Mouse (Mus musculus): ENCODE results near the gene Prpf6. TPM values are rescaled to one million over a fixed set of nuclear protein-coding genes. Genes with fewer than 3 reads are reported as not detected.

The Prpf6 gene
- polyA plus RNA-seq, 1 experiment from 2014 or later: 62.9 TPM

DNA sequence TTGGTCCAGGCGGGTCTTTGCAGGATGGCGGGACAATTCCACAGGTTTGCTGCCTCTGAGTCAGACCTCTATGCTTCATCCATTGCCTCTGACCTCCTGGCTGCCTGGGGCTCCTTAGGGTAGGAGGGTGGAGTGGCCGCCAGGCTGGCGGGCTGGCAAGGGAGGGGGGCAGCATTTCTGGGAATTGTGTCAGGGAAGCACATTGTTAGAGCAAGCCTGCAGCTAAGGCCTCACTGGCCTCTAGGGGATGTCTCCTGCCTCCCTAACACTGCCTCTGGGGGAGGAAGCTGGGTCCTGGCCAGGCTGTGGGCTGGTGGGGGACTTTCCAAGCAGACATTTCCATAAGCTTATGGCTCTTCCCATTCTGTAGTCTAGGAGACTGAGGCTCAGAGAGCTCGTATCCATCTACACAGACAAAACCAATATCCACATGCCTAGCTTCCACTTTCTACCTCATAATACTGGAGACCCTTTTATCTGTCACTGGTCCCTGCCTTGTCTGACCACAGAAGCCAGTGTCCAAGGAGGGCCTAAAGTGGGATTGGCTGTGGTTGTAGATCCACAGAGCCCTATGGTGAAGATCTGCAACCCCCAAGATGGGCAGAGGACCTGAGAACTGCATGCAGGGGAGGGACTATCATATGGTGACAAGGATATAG, 85.6 kb downstream of the Prpf6 start:
- Histone ChIP-seq H3K4me3 (no peak overlapping the region), H3K9me3 (no peaks in the 10 kb centered on the region), H3K4me1 (peaks cover 42% of the 10 kb centered on the region), H3K27ac (0 out of 2 replicates have a peak overlapping the region, but pooled peaks have one; percentile 19), H3K36me3 (no peaks in the 10 kb centered on the region), H3K27me3 (ENCODE audit: insufficient read depth, poor library complexity, severe bottlenecking) (peaks cover 31% of the 10 kb centered on the region)
- no peak for DNase-seq (ENCODE audit: low spot score)
- WGBS: 49% methylated on average over 5 of the region's 5 CpGs

- Histone ChIP-seq H3K27ac (no peak overlapping the region), H3K4me1 (peaks cover 42% of the 10 kb centered on the region), H3K9me3 (no peaks in the 10 kb centered on the region), H3K36me3 (no peaks in the 10 kb centered on the region), H3K4me3 (no peak overlapping the region), H3K27me3 (ENCODE audit: insufficient read depth, poor library complexity, severe bottlenecking) (peaks cover 26% of the 10 kb centered on the region)
- no peak for DNase-seq (ENCODE audit: low spot score)
- WGBS: 46% methylated on average over 3 of the region's 3 CpGs
Observed at GRCm38 (mm10) chr2:181677755-181678098, 86.1 kb downstream of the Prpf6 start.

- no peaks in the 10 kb centered on the region for H3K36me3 ChIP-seq
- no peaks in the 10 kb centered on the region for H3K9me3 ChIP-seq
- peaks cover 23% of the 10 kb centered on the region for H3K27me3 ChIP-seq (ENCODE audit: insufficient read depth, poor library complexity, severe bottlenecking)
- WGBS: 50% methylated on average over 1 of the region's 1 CpGs
- DNase-seq (ENCODE audit: low spot score): peak; percentile 94
- no peak overlapping the region for H3K27ac ChIP-seq
- H3K4me3 ChIP-seq: no peak overlapping the region
- peaks cover 34% of the 10 kb centered on the region for H3K4me1 ChIP-seq
Observed at GRCm38 (mm10) chr2:181678780-181679179, 87.1 kb downstream of the Prpf6 start.

- peak; percentile 88 for DNase-seq (ENCODE audit: low spot score)
- under 1% methylated on average over 69 of the region's 69 CpGs for WGBS
Observed at GRCm38 (mm10) chr2:181679951-181680715, 88.5 kb downstream of the Prpf6 start, which contains the start of gene Tcea2. TSS of gene Tcea2 (plus strand) at chr2:181680310.

DNA sequence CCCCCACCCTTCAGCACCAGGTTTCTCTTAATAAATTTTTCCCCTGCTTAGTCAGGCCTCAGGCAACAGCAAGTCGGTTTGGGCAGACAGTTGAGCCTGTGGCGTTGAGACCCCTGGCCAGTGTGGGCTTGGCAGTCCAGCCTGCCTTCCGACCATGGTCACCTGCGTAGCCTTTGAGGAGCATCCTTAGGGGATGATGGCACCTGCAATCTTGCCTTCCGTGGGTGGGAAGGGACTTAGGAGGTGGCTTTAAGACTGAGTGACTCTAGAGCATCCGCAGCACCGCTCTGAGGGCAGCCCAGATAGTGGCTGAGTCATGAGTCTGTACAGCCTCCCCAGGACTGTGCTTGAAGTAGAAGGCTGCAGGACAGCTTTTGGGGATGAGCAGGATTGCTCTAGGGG, 89.0 kb downstream of the Prpf6 start:
- Histone ChIP-seq H3K4me1 (peaks cover 23% of the 10 kb centered on the region), H3K36me3 (no peaks in the 10 kb centered on the region), H3K27me3 (ENCODE audit: insufficient read depth, poor library complexity, severe bottlenecking) (peaks cover 11% of the 10 kb centered on the region; the same call in 1 of the 2 replicates), H3K4me3 (peak overlapping the region; percentile 78), H3K9me3 (no peaks in the 10 kb centered on the region), H3K27ac (peak overlapping the region; percentile 91)
- DNase-seq (ENCODE audit: low spot score): peak; percentile 74
- WGBS: 15% methylated on average over 7 of the region's 7 CpGs

More at GRCm38 (mm10) chr2:181679951-181680715, 88.5 kb downstream of the Prpf6 start, which contains the start of gene Tcea2:
- no peaks in the 10 kb centered on the region for H3K36me3 ChIP-seq
- peak within 1 kb of the TSS; percentile 91 for H3K27ac ChIP-seq
- H3K27me3 ChIP-seq (ENCODE audit: insufficient read depth, poor library complexity, severe bottlenecking): peaks cover 11% of the 10 kb centered on the region; the same call in 1 of the 2 replicates
- peaks cover 29% of the 10 kb centered on the region for H3K4me1 ChIP-seq
- peak within 1 kb of the TSS; percentile 78 for H3K4me3 ChIP-seq
- H3K9me3 ChIP-seq: no peaks in the 10 kb centered on the region

DNA sequence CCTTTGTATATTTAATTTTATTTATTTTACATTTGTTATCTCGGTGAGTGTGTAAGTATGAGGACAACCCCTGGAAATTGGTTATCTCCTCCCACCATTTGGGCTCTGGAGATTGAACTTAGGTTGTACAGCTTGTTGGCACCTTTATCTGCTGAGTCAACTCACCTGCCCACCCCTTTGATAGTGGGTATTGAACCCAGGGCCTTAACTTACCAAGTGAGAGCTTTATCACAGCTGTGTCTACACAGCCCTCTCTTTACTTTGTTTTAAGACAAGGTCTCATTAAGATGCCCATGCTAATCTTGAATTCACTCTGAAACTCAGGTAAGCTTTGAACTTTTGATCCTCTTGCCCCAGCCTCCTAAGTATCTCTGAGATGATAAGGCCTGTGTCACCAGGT, 90.3 kb downstream of the Prpf6 start:
- WGBS: 74% methylated on average over 1 of the region's 1 CpGs
- H3K4me1 ChIP-seq: peaks cover 16% of the 10 kb centered on the region

GRCm38 (mm10) chr2:181683381-181683780, 91.7 kb downstream of the Prpf6 start:
- Histone ChIP-seq H3K27me3 (ENCODE audit: insufficient read depth, poor library complexity, severe bottlenecking) (0 out of 2 replicates have a peak, but pooled peaks cover 8% of the 10 kb centered on the region), H3K36me3 (peaks cover 27% of the 10 kb centered on the region), H3K4me3 (no peak overlapping the region), H3K4me1 (peaks cover 13% of the 10 kb centered on the region), H3K9me3 (no peaks in the 10 kb centered on the region), H3K27ac (no peak overlapping the region)
- 64% methylated on average over 4 of the region's 4 CpGs for WGBS
- no peak for DNase-seq (ENCODE audit: low spot score)

More for the DNA sequence above, 90.3 kb downstream of the Prpf6 start:
- Histone ChIP-seq H3K27me3 (ENCODE audit: insufficient read depth, poor library complexity, severe bottlenecking) (peaks cover 9% of the 10 kb centered on the region; the same call in 1 of the 2 replicates), H3K36me3 (peaks cover 13% of the 10 kb centered on the region), H3K27ac (no peak overlapping the region), H3K4me3 (no peak overlapping the region), H3K9me3 (no peaks in the 10 kb centered on the region)
- no peak for DNase-seq (ENCODE audit: low spot score)

DNA sequence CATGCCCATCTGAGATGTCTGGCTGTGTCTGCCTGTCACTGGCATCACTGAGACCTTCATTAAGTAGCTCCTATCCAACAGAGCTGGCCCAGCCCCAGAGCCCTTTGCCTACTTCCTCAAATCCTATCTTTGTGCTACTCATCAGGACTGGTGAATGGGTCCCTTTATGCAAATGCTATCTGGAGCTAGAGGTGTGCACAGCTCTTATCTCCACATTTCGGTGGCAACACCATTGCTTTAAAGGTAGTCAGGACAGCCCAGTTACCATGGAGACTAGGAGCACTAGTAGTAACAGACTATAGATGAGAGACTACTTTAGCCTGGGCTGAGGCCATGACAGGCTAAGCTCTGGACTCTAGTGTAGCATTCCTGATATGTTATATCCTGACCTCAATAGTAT, 93.0 kb downstream of the Prpf6 start:
- no peak for DNase-seq (ENCODE audit: low spot score)
- Histone ChIP-seq H3K4me1 (peaks cover 14% of the 10 kb centered on the region), H3K9me3 (no peaks in the 10 kb centered on the region), H3K27ac (no peak overlapping the region), H3K27me3 (ENCODE audit: insufficient read depth, poor library complexity, severe bottlenecking) (0 out of 2 replicates have a peak, but pooled peaks cover 8% of the 10 kb centered on the region), H3K4me3 (no peak overlapping the region), H3K36me3 (peaks cover 39% of the 10 kb centered on the region)
- 52% methylated on average over 1 of the region's 1 CpGs for WGBS

DNA sequence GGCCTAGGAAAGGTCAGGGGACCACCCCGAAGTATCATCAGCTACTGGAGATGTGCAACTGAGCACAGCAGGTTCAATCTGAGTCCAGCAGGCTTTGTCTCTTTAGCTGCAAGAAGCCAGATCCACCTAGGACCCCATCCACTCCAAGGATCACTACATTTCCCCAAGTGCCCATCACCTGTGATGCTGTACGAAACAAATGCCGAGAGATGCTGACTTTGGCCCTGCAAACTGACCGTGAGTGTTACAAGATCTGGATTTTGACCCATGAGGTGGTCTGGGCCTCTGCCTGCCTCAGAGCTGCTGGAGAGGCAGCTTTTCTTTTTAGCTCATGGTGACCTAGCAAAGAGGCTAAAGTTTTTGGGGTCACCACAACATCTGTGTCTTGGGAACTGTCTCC, 94.0 kb downstream of the Prpf6 start:
- peaks cover 44% of the 10 kb centered on the region for H3K36me3 ChIP-seq
- peak; percentile 73 for DNase-seq (ENCODE audit: low spot score)

DNA sequence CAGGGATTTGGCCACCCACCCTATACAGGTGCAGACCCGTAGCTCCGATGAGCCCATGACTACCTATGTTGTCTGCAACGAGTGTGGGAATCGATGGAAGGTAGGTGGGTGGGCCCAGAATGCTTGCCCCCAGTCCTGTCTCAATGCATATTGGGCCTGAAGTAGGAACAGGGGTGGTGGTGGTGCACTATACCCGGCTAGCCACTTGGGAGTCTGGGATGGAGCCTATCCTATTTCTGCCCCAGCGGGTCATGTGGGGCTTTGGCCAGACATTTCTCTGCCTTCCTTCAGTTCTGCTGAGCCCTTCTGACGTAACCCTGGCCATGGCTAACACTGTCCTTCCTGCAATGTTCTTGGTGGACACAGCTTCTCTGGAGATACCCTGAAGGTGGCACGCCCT, 95.9 kb downstream of the Prpf6 start:
- Histone ChIP-seq H3K9me3 (no peaks in the 10 kb centered on the region), H3K36me3 (peaks cover 48% of the 10 kb centered on the region), H3K4me1 (peaks cover 21% of the 10 kb centered on the region), H3K27ac (no peak overlapping the region), H3K4me3 (no peak overlapping the region), H3K27me3 (ENCODE audit: insufficient read depth, poor library complexity, severe bottlenecking) (0 out of 2 replicates have a peak, but pooled peaks cover 8% of the 10 kb centered on the region)
- DNase-seq (ENCODE audit: low spot score): no peak
- 92% methylated on average over 8 of the region's 8 CpGs for WGBS

More for the DNA sequence above, 94.0 kb downstream of the Prpf6 start:
- WGBS: 87% methylated on average over 4 of the region's 4 CpGs
- no peaks in the 10 kb centered on the region for H3K9me3 ChIP-seq
- H3K27ac ChIP-seq: no peak overlapping the region
- H3K4me3 ChIP-seq: no peak overlapping the region
- peaks cover 13% of the 10 kb centered on the region for H3K4me1 ChIP-seq
- 0 out of 2 replicates have a peak, but pooled peaks cover 8% of the 10 kb centered on the region for H3K27me3 ChIP-seq (ENCODE audit: insufficient read depth, poor library complexity, severe bottlenecking)

DNA sequence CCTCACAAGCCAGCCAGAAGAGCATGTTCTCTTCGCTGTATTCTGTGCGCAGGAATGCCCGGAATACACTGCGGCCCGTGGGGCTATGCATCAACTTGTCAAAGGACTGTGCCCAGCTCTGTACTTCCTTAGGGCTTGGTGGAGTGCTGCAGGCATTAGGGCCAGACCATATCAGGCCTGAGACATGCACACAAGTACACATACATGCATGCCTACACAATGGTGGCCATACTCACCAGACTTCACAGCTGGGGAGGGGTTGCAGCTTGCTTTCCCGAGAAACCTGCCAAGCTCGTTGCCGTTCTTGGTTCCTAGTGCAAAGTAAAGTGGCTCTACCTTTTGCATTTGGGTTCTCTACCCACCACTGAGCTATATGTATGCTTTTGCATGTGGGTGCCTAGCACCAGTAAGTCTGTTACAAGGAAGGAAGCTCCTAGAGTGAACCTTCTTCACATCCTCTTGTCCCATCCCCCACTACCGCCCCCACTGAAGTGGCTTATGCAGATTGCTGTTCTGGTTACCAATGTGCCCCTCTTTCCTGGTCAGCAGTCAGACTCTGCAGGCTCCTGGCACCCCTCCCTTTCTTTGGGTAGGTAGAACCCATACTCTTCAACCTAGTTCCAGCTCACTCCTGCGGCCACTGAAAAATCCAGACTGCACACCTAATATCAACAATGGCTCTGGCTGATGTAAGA, 97.9 kb downstream of the Prpf6 start:
- peaks cover 48% of the 10 kb centered on the region for H3K36me3 ChIP-seq
- peaks cover 35% of the 10 kb centered on the region for H3K4me1 ChIP-seq
- H3K9me3 ChIP-seq: no peaks in the 10 kb centered on the region
- H3K27ac ChIP-seq: no peak overlapping the region
- H3K4me3 ChIP-seq: no peak overlapping the region
- H3K27me3 ChIP-seq (ENCODE audit: insufficient read depth, poor library complexity, severe bottlenecking): no peaks in the 10 kb centered on the region
- DNase-seq (ENCODE audit: low spot score): peak; percentile 51
- WGBS: 88% methylated on average over 10 of the region's 10 CpGs

GRCm38 (mm10) chr2:181691083-181691482, 99.4 kb downstream of the Prpf6 start:
- peaks cover 35% of the 10 kb centered on the region for H3K4me1 ChIP-seq
- peaks cover 44% of the 10 kb centered on the region for H3K36me3 ChIP-seq
- WGBS: 89% methylated on average over 6 of the region's 6 CpGs
- no peak overlapping the region for H3K27ac ChIP-seq
- peaks cover 13% of the 10 kb centered on the region for H3K27me3 ChIP-seq (ENCODE audit: insufficient read depth, poor library complexity, severe bottlenecking)
- no peaks in the 10 kb centered on the region for H3K9me3 ChIP-seq
- no peak overlapping the region for H3K4me3 ChIP-seq
- DNase-seq (ENCODE audit: low spot score): no peak

Data from heart, embryonic 10.5 days (tissue).